Mouse (Mus musculus) ES-E14 (cell line): ENCODE measurements around the gene Dohh. TPM values are rescaled to one million over a fixed set of nuclear protein-coding genes. Genes with fewer than 3 reads are reported as not detected.

Source experiments
- DNase-seq: peaks from one replicate; pipeline ENCODE4 v3.0.0-alpha.2; 2013; ENCODE audit warnings: low read depth, low spot score
- H3K27ac ChIP-seq: 2 replicates; pipeline ENCODE4 v1.5.1; 2012; ENCODE audit warnings: low read depth, mild to moderate bottlenecking, low read length, moderate library complexity, mixed read lengths; ENCODE audit not compliant: poor library complexity, insufficient read depth, severe bottlenecking
- H3K36me3 ChIP-seq: 2 replicates; pipeline ENCODE4 v1.6.1; 2012; ENCODE audit warnings: mild to moderate bottlenecking, low read length, moderate library complexity, mixed read lengths; ENCODE audit not compliant: control insufficient read depth, poor library complexity, insufficient read depth, severe bottlenecking
- H3K4me1 ChIP-seq, 2 experiments: fragments of 150-350 bp in 1 of 2; sonication (generic) in 1 of 2; 2 replicates each; pipeline ENCODE4 v1.6.1; 2012; ENCODE audit warnings: low read length in 2 of 2, mild to moderate bottlenecking in 1 of 2, mixed read lengths in 1 of 2; ENCODE audit not compliant: control insufficient read depth in 2 of 2, insufficient read depth in 2 of 2, poor library complexity in 1 of 2
- H3K4me3 ChIP-seq, 2 experiments: fragments of 150-350 bp in 1 of 2; sonication (generic) in 1 of 2; 2 replicates each; pipeline ENCODE4 v1.5.1; 2012; ENCODE audit warnings: low read length in 2 of 2, low read depth in 1 of 2, mild to moderate bottlenecking in 1 of 2, mixed read lengths in 1 of 2; ENCODE audit not compliant: insufficient read depth in 1 of 2, poor library complexity in 1 of 2, severe bottlenecking in 1 of 2
- H3K9ac ChIP-seq: 2 replicates; pipeline ENCODE4 v1.6.1; 2012; ENCODE audit warnings: low read depth, mild to moderate bottlenecking, low read length, mixed read lengths; ENCODE audit not compliant: poor library complexity, insufficient read depth, severe bottlenecking
- H3K9me3 ChIP-seq: fragments of 150-350 bp; sonication (generic); 2 replicates; pipeline ENCODE4 v1.6.1; 2012; ENCODE audit warnings: low read depth, mild to moderate bottlenecking, low read length; ENCODE audit not compliant: control insufficient read depth, insufficient read depth
- CHD2 ChIP-seq: IDR thresholded peaks from 2 replicates; pipeline ENCODE4 v1.6.1; 2014; ENCODE audit warnings: mild to moderate bottlenecking, low read depth, low read length, inconsistent platforms
- HCFC1 ChIP-seq: IDR thresholded peaks from 2 replicates; pipeline ENCODE4 v1.6.1; 2012; ENCODE audit warnings: low read length, inconsistent platforms, borderline replicate concordance; ENCODE audit not compliant: insufficient read depth
- MAFK ChIP-seq: IDR thresholded peaks from 2 replicates; pipeline ENCODE4 v1.6.1; 2014; ENCODE audit warnings: mild to moderate bottlenecking, low read depth, low read length, inconsistent platforms; ENCODE audit not compliant: insufficient read depth
- ZC3H11A ChIP-seq: IDR thresholded peaks from 2 replicates; pipeline ENCODE4 v1.6.1; 2012; ENCODE audit warnings: low read depth, mild to moderate bottlenecking, inconsistent platforms, low read length, borderline replicate concordance
- ZNF384 ChIP-seq: IDR thresholded peaks from 2 replicates; pipeline ENCODE4 v1.6.1; 2012; ENCODE audit warnings: low read depth, low read length, inconsistent platforms
- in situ Hi-C, 2 experiments: fragments of 600-800 bp; cut with MboI; formaldehyde crosslinking; loops; one replicate each; pipeline ENCODE4 v1.15.1; 2025; ENCODE audit warnings: low sequenced_read_pairs in 2 of 2, inconsistent platforms in 1 of 2; ENCODE audit not compliant: unreplicated experiment in 2 of 2
- total RNA-seq: library from RNA; depleted of rRNA; stranded (reverse); fragments of 300-350 nt; gene quantifications from 2 replicates; pipeline ENCODE4 v1.2.3, GENCODE M21; 2012

Gene Dohh
- total RNA-seq, 1 experiment = 168 TPM

DNA sequence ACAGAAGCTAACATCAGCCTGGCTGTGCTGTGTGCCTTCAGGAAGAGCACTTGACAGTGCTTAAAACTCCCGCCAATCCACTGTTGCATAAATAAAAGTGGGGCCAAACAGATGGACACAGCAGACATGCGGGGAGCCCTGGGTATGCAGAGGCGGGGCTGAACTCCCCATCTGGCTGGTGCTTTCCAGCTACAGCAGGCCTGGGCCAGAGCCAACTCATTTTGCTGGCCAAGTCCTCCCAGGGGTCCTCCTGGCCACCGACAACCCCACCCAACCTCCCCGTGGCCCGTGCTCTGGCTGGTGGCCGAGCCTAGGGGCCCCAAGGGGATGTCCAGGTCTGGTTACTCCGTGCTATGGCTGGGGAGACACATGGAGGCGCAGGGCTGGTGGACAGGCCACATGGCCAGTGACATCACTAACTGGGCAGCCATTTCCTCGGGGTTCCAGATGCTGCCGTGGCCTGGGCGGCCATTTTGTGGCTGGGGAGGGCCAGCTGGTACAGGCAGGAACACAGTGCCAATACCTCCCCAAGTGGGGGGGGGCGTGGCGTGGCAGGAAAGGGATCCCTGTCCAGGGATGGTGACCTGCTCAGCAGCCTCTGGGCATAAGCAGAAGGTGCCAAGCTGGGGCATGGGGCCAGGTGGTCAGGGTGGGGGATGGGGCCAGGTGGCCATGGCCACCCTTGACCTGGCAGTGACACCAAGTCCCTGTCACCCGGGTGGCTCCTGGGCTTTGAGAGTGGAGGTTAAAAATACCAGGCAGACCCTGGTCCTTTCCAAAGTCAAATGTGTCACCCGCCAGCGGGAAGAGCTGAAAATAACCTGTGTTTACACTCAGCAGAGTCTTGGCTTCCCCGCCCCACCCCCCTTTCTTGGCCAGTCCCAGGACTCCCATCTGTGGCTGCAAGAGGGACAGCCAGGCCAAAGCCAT lies 27.5 kb downstream of the Dohh start:
- Histone ChIP-seq H3K9ac (no peak overlapping the region), H3K27ac (no peak overlapping the region)
- no peak for DNase-seq

DNA sequence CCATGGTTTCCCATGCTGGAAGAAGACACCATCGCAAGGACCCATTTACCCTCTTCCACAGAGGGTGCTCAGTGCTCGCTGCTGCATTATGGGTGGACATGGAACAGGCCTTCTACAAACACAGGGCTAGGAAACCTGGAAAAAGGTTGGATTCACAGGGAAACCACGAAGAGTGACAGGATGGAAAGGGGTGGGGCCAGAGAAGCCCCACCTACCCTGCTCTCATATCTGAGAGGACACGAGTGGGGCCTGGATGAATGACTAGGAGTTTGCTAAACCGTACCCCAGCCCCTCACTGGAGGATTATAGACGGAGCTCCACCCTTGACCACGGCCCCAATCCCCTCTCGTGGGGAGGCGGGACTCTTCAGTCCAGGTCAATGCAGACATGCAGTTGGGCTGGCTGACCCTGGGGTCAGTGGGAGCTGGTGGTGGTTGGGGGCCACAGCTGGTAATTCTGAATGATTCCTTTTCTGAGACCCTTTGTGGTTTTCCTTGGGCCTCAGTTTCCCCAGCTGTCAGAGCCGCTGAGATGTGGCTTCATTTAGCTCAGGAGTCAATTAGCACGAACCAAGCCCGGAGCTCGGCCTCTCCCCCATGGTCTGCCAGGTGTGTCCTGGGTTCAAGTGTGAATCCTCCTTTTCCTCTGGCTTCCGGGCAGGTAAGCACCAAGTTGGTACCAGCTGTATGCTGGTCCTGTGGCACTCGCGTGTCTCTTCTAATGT lies 28.5 kb downstream of the Dohh start:
- Histone ChIP-seq H3K9ac (no peak overlapping the region), H3K9me3 (no peaks in the 10 kb centered on the region), H3K27ac (no peak overlapping the region), H3K4me3 (no peak overlapping the region), H3K36me3 (peaks cover 5% of the 10 kb centered on the region; the same call in 1 of the 2 replicates), H3K4me1 (peaks cover 4 to 78% of the 10 kb centered on the region in 2 experiments)
- TF ChIP-seq MAFK (no peak), CHD2 (no peak), HCFC1 (no peak), ZC3H11A (no peak), ZNF384 (no peak)
- no peak for DNase-seq
- in situ Hi-C loops = no loop called here

More for the DNA sequence above, 27.5 kb downstream of the Dohh start:
- Histone ChIP-seq H3K36me3 (peaks cover 5% of the 10 kb centered on the region; the same call in 1 of the 2 replicates), H3K4me1 (peaks cover 4 to 77% of the 10 kb centered on the region in 2 experiments), H3K9me3 (no peaks in the 10 kb centered on the region), H3K4me3 (no peak overlapping the region)
- in situ Hi-C loops = no loop called here
- no peak for TF ChIP-seq HCFC1
- peak; percentile 37; the same call in 1 of the 2 replicates for TF ChIP-seq ZC3H11A

DNA sequence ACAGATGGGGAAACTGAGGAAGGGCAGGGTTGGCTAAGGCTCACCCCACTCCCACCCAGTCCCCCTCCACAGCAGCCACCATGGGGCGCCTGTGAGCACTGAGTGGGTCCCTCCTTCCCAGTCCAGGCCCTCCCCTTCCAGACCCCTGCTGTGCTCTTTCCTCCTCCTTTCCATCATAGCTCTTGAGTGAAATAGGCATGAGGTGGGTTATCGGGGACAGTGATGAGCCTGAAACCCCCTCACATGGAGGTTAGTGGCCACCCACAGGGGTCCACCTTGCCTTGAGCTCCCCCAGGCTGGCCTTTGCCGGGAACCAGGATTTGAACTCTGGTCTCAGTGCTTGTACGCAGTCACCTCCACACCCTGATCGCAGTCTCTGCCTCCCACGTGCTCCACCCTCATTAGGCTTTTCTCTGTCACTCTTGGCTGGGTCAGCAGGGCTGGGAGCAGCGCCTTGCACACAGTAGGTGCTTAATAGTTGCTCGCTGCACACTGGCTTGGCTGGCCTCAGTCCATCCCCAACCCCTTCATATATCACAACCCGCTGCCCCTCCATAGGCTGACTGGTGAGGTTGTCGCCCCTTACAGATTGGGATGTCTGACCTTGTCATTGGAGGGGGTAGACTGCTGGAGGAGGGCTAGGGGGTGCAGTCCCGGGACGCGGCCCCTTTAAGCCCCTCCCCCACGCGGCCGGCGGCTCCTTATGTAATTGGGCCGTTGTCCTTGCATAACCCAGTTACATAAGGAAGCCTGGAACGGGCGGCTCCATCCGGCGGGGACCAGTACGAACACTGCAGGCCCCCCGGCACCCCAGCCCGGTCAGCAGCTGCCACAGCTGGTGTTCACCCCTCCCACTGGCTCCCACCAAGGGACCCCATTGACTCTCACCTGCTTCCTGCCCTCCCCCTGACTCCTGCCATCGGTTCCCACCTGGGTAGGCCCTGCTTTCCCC lies 29.4 kb downstream of the Dohh start:
- DNase-seq = no peak

DNA sequence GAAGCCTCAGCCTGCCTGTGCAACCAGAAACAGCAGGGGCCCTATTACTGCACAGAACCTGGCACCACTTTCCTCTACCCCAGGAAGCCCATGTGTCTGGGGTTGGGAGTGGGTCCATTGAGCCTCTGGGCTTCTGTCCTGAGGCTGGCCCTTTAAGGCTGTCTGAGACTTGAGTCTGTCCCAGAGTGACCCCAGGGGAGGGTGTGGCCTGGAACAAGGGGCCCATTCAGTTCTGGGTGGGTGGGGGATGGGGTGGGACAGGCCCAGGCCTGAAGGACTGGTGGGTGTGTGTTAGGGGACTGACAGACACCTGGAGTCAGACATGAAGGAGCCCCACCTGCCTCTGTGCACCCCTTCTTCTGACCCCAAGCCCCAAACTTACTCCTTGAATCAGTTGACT lies 30.5 kb downstream of the Dohh start:
- no peaks in the 10 kb centered on the region for H3K9me3 ChIP-seq
- no peak overlapping the region for H3K9ac ChIP-seq
- no peak for DNase-seq
- no peak overlapping the region; the same call in 1 of the 2 replicates for H3K27ac ChIP-seq
- no peak for TF ChIP-seq HCFC1
- no peak for TF ChIP-seq CHD2
- TF ChIP-seq MAFK = no peak
- TF ChIP-seq ZC3H11A = no peak
- no peak for TF ChIP-seq ZNF384
- in situ Hi-C loops = no loop called here
- H3K36me3 ChIP-seq = peaks cover 5% of the 10 kb centered on the region; the same call in 1 of the 2 replicates
- peak overlapping the region in 1 of 2 experiments; percentile 25; a peak in 1 of 4 replicates for H3K4me3 ChIP-seq
- H3K4me1 ChIP-seq = peaks cover 8 to 79% of the 10 kb centered on the region in 2 experiments

More for the DNA sequence above, 29.4 kb downstream of the Dohh start:
- in situ Hi-C loops = no loop called here
- peaks cover 5% of the 10 kb centered on the region; the same call in 1 of the 2 replicates for H3K36me3 ChIP-seq
- H3K9me3 ChIP-seq = no peaks in the 10 kb centered on the region
- TF ChIP-seq MAFK (no peak), HCFC1 (0 out of 2 replicates have a peak, but pooled peaks have one; percentile 4)
- peaks cover 4 to 76% of the 10 kb centered on the region in 2 experiments for H3K4me1 ChIP-seq
- peak overlapping the region; percentile 11; the same call in 1 of the 2 replicates for H3K9ac ChIP-seq
- peak overlapping the region; percentile 40 for H3K27ac ChIP-seq
- peak overlapping the region; percentile 25 to 40 for H3K4me3 ChIP-seq
